Mouse (Mus musculus): ENCODE results near the gene Mis18a.

Mis18a gene

GRCm38 (mm10) chr16:90727233-90728115 is at the start of gene Mis18a:
Gene Mis18a, minus strand, starts transcription at chr16:90727404.
- DNase-seq, result peak; percentile 98

DNA sequence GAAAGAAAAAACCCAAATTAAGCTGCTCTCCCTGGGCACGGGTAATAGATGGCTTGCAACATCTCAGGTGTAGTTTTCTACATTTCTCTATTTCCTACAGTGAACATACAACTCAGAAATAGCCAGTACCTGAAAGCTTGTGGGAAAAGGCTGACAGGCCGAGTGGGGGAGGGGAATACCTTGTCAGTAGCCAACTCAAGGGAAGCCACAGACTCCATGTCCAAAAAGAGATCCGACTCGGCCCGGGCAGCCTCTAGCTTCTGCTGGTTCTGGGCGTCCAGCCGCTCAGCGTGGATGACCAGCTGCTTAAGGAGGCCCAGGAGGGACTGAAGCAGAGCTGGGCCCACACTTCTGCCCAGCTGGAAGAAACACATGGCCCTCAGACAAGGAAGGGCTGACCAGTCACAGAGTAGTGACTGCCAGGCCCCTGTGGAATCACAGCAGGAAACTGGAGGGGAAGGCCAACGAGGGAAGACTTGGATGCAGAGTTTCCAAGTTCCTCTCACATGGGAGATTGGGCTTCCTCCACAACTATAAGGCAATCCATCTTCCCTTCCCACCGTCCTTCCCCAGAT is 48.8 kb upstream of the Mis18a start:
- DNase-seq, result no peak

GRCm38 (mm10) chr16:90774646-90775045 is 47.4 kb upstream of the Mis18a start:
- no peak for DNase-seq

- DNase-seq, result no peak
Observed at GRCm38 (mm10) chr16:90774216-90774615, 47.0 kb upstream of the Mis18a start.

- no peak for DNase-seq
Observed at GRCm38 (mm10) chr16:90766919-90767454, 39.8 kb upstream of the Mis18a start.

DNA sequence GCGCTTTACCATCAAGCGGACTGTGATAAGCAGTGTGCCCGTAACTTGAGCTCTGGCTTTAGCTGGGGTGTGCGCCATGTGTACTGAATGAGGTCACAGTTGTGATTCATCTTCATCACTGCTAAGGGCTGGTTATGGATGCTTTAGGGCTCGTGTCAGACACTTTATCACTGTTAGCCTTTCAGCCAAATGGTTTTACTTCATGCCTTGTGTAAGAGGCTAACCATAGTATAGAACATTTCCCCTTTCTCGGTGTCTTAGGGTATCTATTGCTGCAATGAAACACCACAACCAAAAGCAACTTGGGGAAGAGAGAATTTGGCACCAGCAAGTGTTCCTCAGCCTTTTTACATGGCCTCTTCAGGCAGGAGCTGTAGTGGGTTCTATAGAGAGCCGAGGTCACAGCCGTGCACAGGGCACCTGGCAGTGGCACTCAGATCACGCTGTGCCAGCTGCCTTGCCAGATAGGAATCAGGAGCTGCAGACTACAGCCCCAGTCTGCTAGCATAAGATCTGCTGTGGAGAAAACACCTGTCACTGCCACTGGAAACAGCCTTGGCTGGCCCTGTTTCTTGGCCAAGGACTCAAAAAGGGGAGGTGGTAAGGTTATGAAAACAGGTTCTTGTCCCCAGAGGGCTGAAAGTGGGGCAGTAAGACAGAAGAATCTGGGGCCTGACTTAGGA is 38.1 kb upstream of the Mis18a start:
- no peak for DNase-seq

- no peak for DNase-seq
Observed at GRCm38 (mm10) chr16:90760515-90760914, 33.3 kb upstream of the Mis18a start.

GRCm38 (mm10) chr16:90759335-90759734 is 32.1 kb upstream of the Mis18a start:
- DNase-seq, result no peak

DNA sequence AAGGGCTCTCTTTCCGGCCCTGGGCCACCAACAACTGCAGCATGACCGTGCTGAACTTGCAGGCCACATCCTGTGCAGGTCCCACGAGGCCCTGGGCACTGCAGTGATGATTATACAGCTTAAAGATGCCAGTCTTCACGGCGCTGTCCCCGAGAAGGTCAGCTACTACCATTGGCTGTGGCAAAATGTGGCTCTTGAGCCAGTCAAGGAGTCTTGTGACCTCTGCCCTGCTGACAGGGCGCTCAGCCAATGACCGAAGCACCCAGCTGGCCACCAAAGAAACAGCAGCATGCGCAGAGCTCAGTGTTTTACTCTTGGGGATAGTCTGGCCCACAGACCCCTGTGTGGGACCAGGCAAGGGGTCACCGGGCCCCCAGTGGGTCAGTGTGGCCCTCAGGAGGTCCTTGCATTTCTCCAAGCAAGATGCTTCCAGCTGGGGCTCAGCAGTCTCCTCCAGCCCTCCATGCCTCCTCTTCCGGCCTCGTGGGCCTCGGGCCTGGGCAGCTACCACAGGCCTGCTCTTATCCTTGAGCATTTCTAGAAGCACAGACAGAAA is 26.3 kb upstream of the Mis18a start:
- no peak for DNase-seq

- no peak for DNase-seq
Observed at GRCm38 (mm10) chr16:90748169-90748568, 21.0 kb upstream of the Mis18a start.

- no peak for DNase-seq
Observed at GRCm38 (mm10) chr16:90747143-90747542, 19.9 kb upstream of the Mis18a start.

GRCm38 (mm10) chr16:90738092-90738956 is 11.1 kb upstream of the Mis18a start, which contains the start of gene Mrap:
Gene Mrap, plus strand, starts transcription at chr16:90738207.
- DNase-seq, result no peak

GRCm38 (mm10) chr16:90736672-90737270 is 9.6 kb upstream of the Mis18a start:
- no peak for DNase-seq

DNA sequence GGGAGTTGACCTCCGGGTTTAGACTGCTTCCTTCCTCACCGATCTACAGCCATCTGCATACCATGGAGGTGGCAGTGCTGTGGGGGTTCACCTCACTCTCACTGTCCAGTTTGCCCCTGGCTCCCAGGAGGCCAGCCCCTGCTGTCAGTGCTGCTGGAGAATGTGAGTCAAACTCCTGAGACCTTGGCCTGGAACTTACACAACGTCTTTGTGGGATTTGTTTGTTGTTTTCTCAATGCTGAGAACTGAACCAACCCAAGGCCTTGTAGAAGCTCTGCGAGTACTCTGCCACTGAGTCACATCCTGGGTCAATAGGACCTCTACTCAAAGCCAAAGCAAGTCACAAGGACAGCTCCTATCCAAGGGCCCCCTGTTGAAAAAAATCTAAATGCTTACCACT is 8.4 kb upstream of the Mis18a start:
- DNase-seq, result no peak

- DNase-seq, result no peak
Observed at GRCm38 (mm10) chr16:90726600-90727227, 490 bp downstream of the Mis18a start.

DNA sequence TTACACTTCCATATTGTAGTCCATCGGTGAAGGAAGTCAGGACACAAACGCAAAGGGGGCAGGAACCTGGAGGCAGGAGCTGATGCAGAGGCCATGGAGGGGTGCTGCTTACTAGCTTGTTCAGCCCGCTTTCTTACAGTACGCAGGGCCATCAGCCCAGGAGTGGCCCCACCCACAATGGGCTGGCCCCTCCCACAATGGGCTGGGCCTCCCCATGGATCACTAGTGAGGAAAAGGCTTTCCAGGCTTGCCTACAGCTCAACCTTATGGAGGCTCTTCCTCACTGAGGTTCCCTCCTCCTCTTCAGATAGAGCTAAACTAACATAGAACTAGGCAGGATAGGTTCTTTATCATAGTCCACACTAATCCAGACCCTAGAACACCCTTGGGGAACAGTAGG is 3.2 kb downstream of the Mis18a start:
- no peak for DNase-seq

GRCm38 (mm10) chr16:90710313-90710712 is 16.9 kb downstream of the Mis18a start:
- no peak for DNase-seq

DNA sequence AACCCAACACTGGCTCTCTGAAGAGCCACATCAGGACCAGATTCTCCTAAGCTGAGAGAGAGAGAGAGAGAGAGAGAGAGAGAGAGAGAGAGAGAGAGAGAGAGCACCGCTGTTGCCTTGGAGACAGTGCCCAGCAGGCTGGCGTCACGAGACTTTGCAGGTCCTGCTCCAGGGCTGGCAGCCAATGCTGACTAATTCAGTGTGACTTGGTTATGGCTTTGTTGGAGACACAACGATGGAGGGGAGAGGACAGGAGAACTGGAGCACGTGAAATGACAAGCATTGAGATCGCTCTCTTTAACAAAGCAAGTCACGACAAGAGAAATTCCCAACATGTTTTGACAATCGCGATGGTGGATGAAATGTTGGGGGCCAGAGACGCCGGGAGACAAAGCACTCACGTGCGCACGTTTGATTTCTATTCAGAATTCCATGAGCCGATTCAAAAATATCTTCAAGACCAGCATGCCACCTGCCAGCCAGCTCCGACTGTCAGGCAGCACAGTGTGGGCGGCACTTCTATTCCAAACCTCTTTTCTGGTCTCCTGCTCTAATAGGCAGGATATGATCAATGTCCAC is 17.4 kb downstream of the Mis18a start:
- peak; percentile 69 for DNase-seq

DNA sequence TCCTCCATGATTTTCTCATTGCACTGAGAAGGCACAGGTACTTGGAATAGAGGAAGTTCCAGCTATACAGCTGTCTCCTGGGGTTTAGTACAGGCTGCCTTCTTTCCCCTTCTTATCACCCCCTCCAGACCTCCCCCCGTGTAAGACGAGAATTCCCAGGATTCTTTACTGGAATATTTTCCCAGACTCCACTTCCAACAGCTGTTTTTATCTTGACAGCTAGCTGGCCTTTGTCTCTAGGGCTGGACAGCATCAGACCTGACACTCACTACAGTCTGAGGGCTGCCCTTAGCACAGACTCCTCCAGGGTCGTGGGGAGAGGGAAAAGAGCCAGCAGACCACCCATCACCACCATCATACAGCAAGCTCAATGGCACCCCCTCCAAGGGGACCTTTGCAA is 20.9 kb downstream of the Mis18a start:
- peak; percentile 48 for DNase-seq

DNA sequence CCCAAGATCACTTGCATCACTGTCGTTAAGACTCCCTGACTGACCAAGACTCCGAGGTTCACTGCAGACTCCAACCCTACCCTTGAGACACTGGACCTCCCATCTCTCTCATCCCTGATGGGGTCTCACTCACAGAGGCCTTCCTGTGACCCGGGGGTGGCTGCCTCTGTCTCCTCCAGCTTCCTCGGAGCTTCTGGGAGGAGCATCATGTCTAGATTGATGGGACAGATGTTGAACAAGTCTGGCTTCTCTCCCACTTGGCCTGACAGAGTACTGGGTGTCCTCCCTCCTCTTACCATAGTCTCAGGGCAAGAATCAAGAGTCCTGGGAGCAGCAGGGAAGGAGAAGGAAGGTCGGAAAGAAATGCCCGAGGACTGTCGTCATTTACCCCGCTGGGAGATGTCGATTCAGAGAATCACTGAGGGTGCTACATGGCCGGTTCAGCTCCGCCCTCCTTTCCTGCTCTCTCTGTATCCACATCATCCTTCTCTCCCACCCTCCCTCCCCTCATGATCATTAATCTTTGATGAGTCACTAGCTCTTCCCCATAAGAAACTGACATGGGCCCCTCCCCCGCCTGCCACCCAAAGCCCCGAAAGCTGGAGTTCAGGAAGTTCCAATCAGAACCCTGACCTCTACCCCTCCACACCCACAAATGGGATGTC is 22.9 kb downstream of the Mis18a start:
- DNase-seq, result no peak

All from embryo, embryonic 11 days (tissue).